Mouse (Mus musculus) brain, adult 2 months (tissue): ENCODE measurements around the gene Col8a1.

Experiments used
- DNase-seq: peaks from one replicate; pipeline ENCODE4 v3.0.0; 2011; ENCODE audit warnings: low read depth, low spot score

The Col8a1 gene

GRCm38 (mm10) chr16:57754526-57755125 lies at the start of gene Col8a1:
TSS of gene Col8a1 (minus strand) at chr16:57754737.
- peak; percentile 24 for DNase-seq

- DNase-seq, result peak; percentile 2
These were observed 47.3 kb upstream of the Col8a1 start for GRCm38 (mm10) chr16:57801886-57802285.

GRCm38 (mm10) chr16:57796321-57796720 lies 41.8 kb upstream of the Col8a1 start:
- DNase-seq, result peak; percentile 37

- DNase-seq, result no peak
These were observed 24.5 kb upstream of the Col8a1 start for GRCm38 (mm10) chr16:57779011-57779410.

- DNase-seq, result peak; percentile 32
These were observed 11.1 kb upstream of the Col8a1 start for GRCm38 (mm10) chr16:57765615-57766014.

- DNase-seq, result peak; percentile 27
These were observed 5.3 kb upstream of the Col8a1 start for GRCm38 (mm10) chr16:57759862-57760261.

- DNase-seq, result no peak
These were observed 1.2 kb upstream of the Col8a1 start for GRCm38 (mm10) chr16:57755708-57756107.

- DNase-seq, result peak; percentile 77
These were observed 704 bp upstream of the Col8a1 start for GRCm38 (mm10) chr16:57755241-57755640.

GRCm38 (mm10) chr16:57753539-57754280 lies 827 bp downstream of the Col8a1 start:
- no peak for DNase-seq

GRCm38 (mm10) chr16:57750549-57750948 lies 4.0 kb downstream of the Col8a1 start:
- DNase-seq, result no peak

- peak; percentile 34 for DNase-seq
These were observed 6.4 kb downstream of the Col8a1 start for GRCm38 (mm10) chr16:57748093-57748492.

GRCm38 (mm10) chr16:57747357-57748056 lies 7.0 kb downstream of the Col8a1 start:
- DNase-seq, result no peak

- no peak for DNase-seq
These were observed 14.4 kb downstream of the Col8a1 start for GRCm38 (mm10) chr16:57740169-57740568.

- DNase-seq, result no peak
These were observed 19.6 kb downstream of the Col8a1 start for GRCm38 (mm10) chr16:57734942-57735341.

GRCm38 (mm10) chr16:57733545-57733944 lies 21.0 kb downstream of the Col8a1 start:
- no peak for DNase-seq

- DNase-seq, result no peak
These were observed 21.4 kb downstream of the Col8a1 start for GRCm38 (mm10) chr16:57733139-57733538.

- DNase-seq, result no peak
These were observed 29.6 kb downstream of the Col8a1 start for GRCm38 (mm10) chr16:57724978-57725377.

GRCm38 (mm10) chr16:57718982-57719381 lies 35.6 kb downstream of the Col8a1 start:
- DNase-seq, result no peak

- DNase-seq, result no peak
These were observed 55.8 kb downstream of the Col8a1 start for GRCm38 (mm10) chr16:57698733-57699132.

GRCm38 (mm10) chr16:57694694-57695093 lies 59.8 kb downstream of the Col8a1 start:
- DNase-seq, result no peak

- DNase-seq, result no peak
These were observed 60.5 kb downstream of the Col8a1 start for GRCm38 (mm10) chr16:57693906-57694522.

GRCm38 (mm10) chr16:57685790-57686399 lies 68.6 kb downstream of the Col8a1 start:
- DNase-seq, result no peak
